Mouse (Mus musculus) erythroblast, embryonic 14.5 days (primary cell): ENCODE measurements around the gene Syngr1.

ENCODE experiments used
- GATA1 ChIP-seq: IDR thresholded peaks from 2 replicates; pipeline ENCODE4 v1.6.1; 2012; ENCODE audit warnings: low read length, inconsistent platforms, mixed read lengths
- TAL1 ChIP-seq: IDR thresholded peaks from 3 replicates; pipeline ENCODE4 v1.6.1; 2012; ENCODE audit warnings: low read length, inconsistent platforms, mixed read lengths

- TF ChIP-seq TAL1 (no peak), GATA1 (no peak)
Measured at GRCm38 (mm10) chr15:80051092-80051761, 39.9 kb upstream of the Syngr1 start.
